Mouse (Mus musculus): ENCODE data around the gene Cdca5.

DNA sequence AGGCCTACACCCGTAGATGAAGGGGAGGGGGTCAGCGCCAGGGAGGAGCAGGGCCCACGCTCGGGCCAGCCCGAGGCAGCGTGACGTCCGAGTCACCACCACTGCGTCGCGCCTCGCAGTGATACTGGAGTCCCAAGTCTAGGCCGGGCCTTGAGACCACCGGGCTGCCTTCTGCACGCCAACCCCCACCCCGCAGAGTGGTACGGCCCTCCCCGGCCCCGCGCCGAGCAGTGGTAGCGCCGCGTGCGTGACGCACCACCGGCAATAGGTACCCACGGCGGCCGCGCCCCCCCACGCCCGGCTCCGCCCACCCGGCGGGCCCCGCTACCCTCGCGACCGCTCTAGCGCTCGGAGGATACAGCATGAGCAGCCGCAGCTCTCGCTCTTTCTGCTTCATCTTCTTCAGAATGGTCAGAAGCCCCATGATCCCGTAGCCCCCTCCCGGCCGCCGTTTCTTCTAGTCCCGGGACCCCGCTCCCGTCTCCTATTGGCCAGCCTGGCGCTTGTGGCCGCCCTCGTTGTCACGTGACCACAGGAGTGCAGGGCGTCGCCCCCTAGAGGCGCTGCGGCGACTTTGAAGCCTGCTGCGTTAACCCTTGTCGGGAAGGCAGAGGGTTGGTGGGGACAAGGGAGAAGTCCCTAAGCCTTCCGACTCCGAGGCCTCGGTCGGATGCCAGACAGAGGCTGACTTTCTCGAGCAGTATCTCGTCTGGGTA lies 56.1 kb downstream of the Cdca5 start, which contains the start of gene Batf2:
- TF ChIP-seq GATA1 (IDR thresholded peaks at IDR 0.05; ENCODE audit: borderline replicate concordance, low read length) (no peak), CTCF (IDR thresholded peaks at IDR 0.05; ENCODE audit: low read depth, low read length) (0 out of 2 replicates have a peak, but pooled peaks have one; percentile 44), TAL1 (conservative IDR thresholded peaks at IDR 0.05; ENCODE audit: low read depth, low read length) (no peak), GATA2 (IDR thresholded peaks at IDR 0.05; ENCODE audit: borderline replicate concordance, low read depth, low read length) (no peak)
